Mouse (Mus musculus) liver, postnatal 0 days (tissue): ENCODE results near the gene Cdc34b.

Experiments
- CTCF ChIP-seq: sonication (generic); IDR thresholded peaks from 2 replicates; pipeline ENCODE4 v1.5.1; 2016; ENCODE audit warnings: antibody characterized with exemption, low read depth
- EP300 ChIP-seq: IDR thresholded peaks from 2 replicates; pipeline ENCODE4 v1.6.1; 2016; ENCODE audit warnings: antibody characterized with exemption, low read depth, mild to moderate bottlenecking

GRCm38 (mm10) chr11:94702216-94702610 lies 39.4 kb upstream of the Cdc34b start:
- no peak for TF ChIP-seq CTCF
- TF ChIP-seq EP300: no peak
